Mouse (Mus musculus): Measurements from ENCODE around the gene Samd4b. TPM values are rescaled to one million over a fixed set of nuclear protein-coding genes. Genes with fewer than 3 reads are reported as not detected.

Samd4b gene
- total RNA-seq, 1 experiment = 30.3 TPM

DNA sequence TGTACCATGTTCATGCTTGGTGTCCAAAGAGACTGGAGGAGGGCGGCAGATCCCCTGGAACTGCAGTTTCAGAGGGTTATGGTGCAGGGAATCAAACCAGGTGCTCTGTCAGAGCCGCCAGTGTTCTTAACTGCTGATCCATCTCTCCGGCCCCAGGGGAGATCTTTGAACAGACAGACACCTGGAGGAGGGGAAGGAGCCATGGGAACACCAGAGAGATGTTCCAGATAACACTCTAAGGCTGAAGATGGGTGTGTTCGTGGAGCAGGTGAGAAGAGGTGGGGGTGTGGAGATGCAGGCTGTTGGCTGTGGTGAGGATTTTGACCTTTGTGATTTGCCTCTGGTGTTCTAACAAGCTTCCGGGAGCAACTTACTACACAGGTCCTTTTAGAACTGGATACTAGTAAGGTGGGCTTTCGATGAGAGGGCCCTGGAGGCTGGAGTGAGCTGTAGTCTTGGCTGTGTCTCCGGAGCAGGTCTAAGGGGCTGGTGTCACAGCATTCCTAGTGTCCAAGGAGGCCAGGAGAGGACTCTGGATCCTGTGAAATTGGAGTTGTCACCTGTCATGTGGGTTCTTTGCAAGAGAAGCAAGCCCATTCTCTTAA lies 224.0 kb downstream of the Samd4b start:
- Histone ChIP-seq H3K9ac (ENCODE audit: insufficient read depth, low read depth, low read length, poor library complexity, severe bottlenecking) (peak overlapping the region; percentile 1; the same call in 1 of the 2 replicates), H3K4me3 (ENCODE audit: insufficient read depth in 1 of 2, low read depth in 1 of 2, low read length in 2 of 2, poor library complexity in 1 of 2, severe bottlenecking in 1 of 2) (no peak overlapping the region), H3K27ac (ENCODE audit: insufficient read depth, low read depth, low read length, poor library complexity, severe bottlenecking) (no peak overlapping the region), H3K9me3 (ENCODE audit: control insufficient read depth, insufficient read depth, low read depth, low read length) (no peaks in the 10 kb centered on the region), H3K36me3 (ENCODE audit: control insufficient read depth, insufficient read depth, low read length, poor library complexity, severe bottlenecking) (peaks cover 13% of the 10 kb centered on the region), H3K4me1 (ENCODE audit: control insufficient read depth in 2 of 2, insufficient read depth in 2 of 2, low read length in 2 of 2, poor library complexity in 1 of 2) (peaks cover 0 to 13% of the 10 kb centered on the region in 2 experiments; a peak in 2 of 4 replicates)
- TF ChIP-seq ZNF384 (IDR thresholded peaks at IDR 0.05; ENCODE audit: low read depth, low read length) = no peak
- TF ChIP-seq MAFK (IDR thresholded peaks at IDR 0.05; ENCODE audit: insufficient read depth, low read depth, low read length) = no peak
- no peak for TF ChIP-seq CHD2 (IDR thresholded peaks at IDR 0.05; ENCODE audit: low read depth, low read length)
- TF ChIP-seq ZC3H11A (IDR thresholded peaks at IDR 0.05; ENCODE audit: borderline replicate concordance, low read depth, low read length) = no peak
- TF ChIP-seq HCFC1 (IDR thresholded peaks at IDR 0.05; ENCODE audit: borderline replicate concordance, insufficient read depth, low read length) = no peak
- DNase-seq (ENCODE audit: low read depth, low spot score) = no peak
- in situ Hi-C loops (cut with MboI; ENCODE audit: low sequenced_read_pairs in 2 of 2, unreplicated experiment in 2 of 2) = no loop called here

- peaks cover 0 to 13% of the 10 kb centered on the region in 2 experiments; a peak in 2 of 4 replicates for H3K4me1 ChIP-seq (ENCODE audit: control insufficient read depth in 2 of 2, insufficient read depth in 2 of 2, low read length in 2 of 2, poor library complexity in 1 of 2)
- peaks cover 19% of the 10 kb centered on the region for H3K36me3 ChIP-seq (ENCODE audit: control insufficient read depth, insufficient read depth, low read length, poor library complexity, severe bottlenecking)
- H3K4me3 ChIP-seq (ENCODE audit: insufficient read depth in 1 of 2, low read depth in 1 of 2, low read length in 2 of 2, poor library complexity in 1 of 2, severe bottlenecking in 1 of 2) = peak overlapping the region; percentile 66 to 73
- TF ChIP-seq ZC3H11A (IDR thresholded peaks at IDR 0.05; ENCODE audit: borderline replicate concordance, low read depth, low read length) (peak; percentile 80), CHD2 (IDR thresholded peaks at IDR 0.05; ENCODE audit: low read depth, low read length) (no peak), MAFK (IDR thresholded peaks at IDR 0.05; ENCODE audit: insufficient read depth, low read depth, low read length) (no peak), HCFC1 (IDR thresholded peaks at IDR 0.05; ENCODE audit: borderline replicate concordance, insufficient read depth, low read length) (no peak), ZNF384 (IDR thresholded peaks at IDR 0.05; ENCODE audit: low read depth, low read length) (peak; percentile 78)
- in situ Hi-C loops (cut with MboI; ENCODE audit: low sequenced_read_pairs in 2 of 2, unreplicated experiment in 2 of 2) = no loop called here
- DNase-seq (ENCODE audit: low read depth, low spot score) = no peak
- H3K9me3 ChIP-seq (ENCODE audit: control insufficient read depth, insufficient read depth, low read depth, low read length) = no peaks in the 10 kb centered on the region
- H3K27ac ChIP-seq (ENCODE audit: insufficient read depth, low read depth, low read length, poor library complexity, severe bottlenecking) = peak overlapping the region; percentile 78
- peak overlapping the region; percentile 71; the same call in 1 of the 2 replicates for H3K9ac ChIP-seq (ENCODE audit: insufficient read depth, low read depth, low read length, poor library complexity, severe bottlenecking)
Measured at GRCm38 (mm10) chr7:28373131-28373581, 224.8 kb downstream of the Samd4b start.

DNA sequence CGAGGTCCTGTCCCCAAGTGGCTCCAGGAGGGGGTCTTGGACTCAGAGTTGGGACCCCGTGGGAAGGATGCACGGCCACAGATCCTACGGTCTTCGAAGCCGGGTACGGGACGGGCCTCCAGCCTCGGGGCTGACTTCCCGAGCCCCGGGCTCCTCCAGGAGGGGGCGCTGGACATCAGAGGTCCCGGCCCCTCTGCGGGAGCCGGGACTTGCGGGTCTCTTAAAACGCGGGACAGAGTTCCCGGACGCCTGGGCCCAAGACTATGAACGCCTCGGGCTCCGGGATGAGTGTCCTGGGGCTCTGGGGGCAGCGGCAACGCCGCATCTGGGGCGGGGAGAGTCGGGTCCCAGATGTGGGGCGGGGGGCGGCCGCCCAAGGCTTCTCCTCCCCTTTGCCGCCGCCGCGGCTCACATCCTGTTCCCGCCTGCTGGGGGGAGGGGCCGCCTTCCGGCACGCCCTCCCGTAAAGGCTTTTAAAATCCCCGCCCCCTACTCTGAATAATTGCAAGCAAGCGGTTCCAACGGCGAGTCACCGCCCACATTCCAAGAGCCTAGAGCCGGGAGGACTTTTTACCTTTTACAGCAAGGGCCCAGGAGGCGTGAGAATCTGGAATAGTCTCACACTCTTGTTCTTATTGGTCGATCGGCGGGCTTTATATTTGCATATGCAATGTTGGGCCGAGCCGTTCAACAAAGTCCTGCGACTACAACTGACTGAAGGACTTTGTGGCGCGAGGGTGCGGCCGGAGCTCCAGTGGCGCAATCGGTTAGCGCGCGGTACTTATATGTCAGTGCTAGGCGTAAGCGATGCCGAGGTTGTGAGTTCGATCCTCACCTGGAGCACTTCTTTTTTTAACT lies 225.5 kb downstream of the Samd4b start, which contains the start of gene Plekhg2:
Gene Plekhg2 (minus strand): TSS at position 349 of the 858 bp plus-strand sequence.
- peak; percentile 99 for DNase-seq (ENCODE audit: low read depth, low spot score)
- Histone ChIP-seq H3K36me3 (ENCODE audit: control insufficient read depth, insufficient read depth, low read length, poor library complexity, severe bottlenecking) (peaks cover 18% of the 10 kb centered on the region), H3K4me3 (ENCODE audit: insufficient read depth in 1 of 2, low read depth in 1 of 2, low read length in 2 of 2, poor library complexity in 1 of 2, severe bottlenecking in 1 of 2) (peak within 1 kb of the TSS; percentile 83 to 87), H3K9me3 (ENCODE audit: control insufficient read depth, insufficient read depth, low read depth, low read length) (no peaks in the 10 kb centered on the region), H3K9ac (ENCODE audit: insufficient read depth, low read depth, low read length, poor library complexity, severe bottlenecking) (peak within 1 kb of the TSS; percentile 91), H3K27ac (ENCODE audit: insufficient read depth, low read depth, low read length, poor library complexity, severe bottlenecking) (peak within 1 kb of the TSS; percentile 78), H3K4me1 (ENCODE audit: control insufficient read depth in 2 of 2, insufficient read depth in 2 of 2, low read length in 2 of 2, poor library complexity in 1 of 2) (peaks cover 0 to 12% of the 10 kb centered on the region in 2 experiments; a peak in 2 of 4 replicates)
- TF ChIP-seq MAFK (IDR thresholded peaks at IDR 0.05; ENCODE audit: insufficient read depth, low read depth, low read length) (peak; percentile 80), ZC3H11A (IDR thresholded peaks at IDR 0.05; ENCODE audit: borderline replicate concordance, low read depth, low read length) (no peak), CHD2 (IDR thresholded peaks at IDR 0.05; ENCODE audit: low read depth, low read length) (no peak; the same call in 1 of the 2 replicates), HCFC1 (IDR thresholded peaks at IDR 0.05; ENCODE audit: borderline replicate concordance, insufficient read depth, low read length) (peak; percentile 65), ZNF384 (IDR thresholded peaks at IDR 0.05; ENCODE audit: low read depth, low read length) (no peak)
- in situ Hi-C loops (cut with MboI; ENCODE audit: low sequenced_read_pairs in 2 of 2, unreplicated experiment in 2 of 2) = no loop called here

DNA sequence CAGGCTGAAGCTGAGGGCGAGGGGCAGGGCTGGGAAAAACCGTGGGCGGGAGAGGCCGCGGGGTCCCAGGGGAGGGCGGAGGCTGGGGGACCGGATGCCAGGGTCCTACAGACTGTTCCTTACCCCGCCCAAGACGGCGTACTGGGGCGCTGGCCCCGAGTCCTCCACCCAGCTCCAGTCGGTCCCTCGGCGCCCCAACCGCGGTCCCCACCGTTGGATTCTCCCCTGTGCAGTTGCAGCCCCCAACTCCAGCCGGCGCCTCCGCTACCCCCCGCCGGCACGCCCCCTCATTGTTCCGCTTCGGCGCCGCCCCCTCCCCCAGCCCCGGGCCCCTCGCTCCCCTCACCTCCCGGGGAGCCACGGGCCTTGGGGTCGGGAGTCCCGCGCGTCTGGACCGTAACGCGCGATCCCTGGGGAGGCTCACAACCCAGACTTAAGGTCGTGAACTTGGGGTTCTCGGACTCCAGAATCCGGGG lies 226.4 kb downstream of the Samd4b start:
- H3K27ac ChIP-seq (ENCODE audit: insufficient read depth, low read depth, low read length, poor library complexity, severe bottlenecking) = 0 out of 2 replicates have a peak overlapping the region, but pooled peaks have one; percentile 21
- H3K4me1 ChIP-seq (ENCODE audit: control insufficient read depth in 2 of 2, insufficient read depth in 2 of 2, low read length in 2 of 2, poor library complexity in 1 of 2) = peaks cover 0 to 9% of the 10 kb centered on the region in 2 experiments; a peak in 2 of 4 replicates
- H3K9ac ChIP-seq (ENCODE audit: insufficient read depth, low read depth, low read length, poor library complexity, severe bottlenecking) = peak overlapping the region; percentile 91
- H3K9me3 ChIP-seq (ENCODE audit: control insufficient read depth, insufficient read depth, low read depth, low read length) = no peaks in the 10 kb centered on the region
- peaks cover 15% of the 10 kb centered on the region; the same call in 1 of the 2 replicates for H3K36me3 ChIP-seq (ENCODE audit: control insufficient read depth, insufficient read depth, low read length, poor library complexity, severe bottlenecking)
- DNase-seq (ENCODE audit: low read depth, low spot score) = no peak
- in situ Hi-C loops (cut with MboI; ENCODE audit: low sequenced_read_pairs in 2 of 2, unreplicated experiment in 2 of 2) = no loop called here
- H3K4me3 ChIP-seq (ENCODE audit: insufficient read depth in 1 of 2, low read depth in 1 of 2, low read length in 2 of 2, poor library complexity in 1 of 2, severe bottlenecking in 1 of 2) = peak overlapping the region; percentile 83 to 87
- TF ChIP-seq MAFK (IDR thresholded peaks at IDR 0.05; ENCODE audit: insufficient read depth, low read depth, low read length) (no peak), ZC3H11A (IDR thresholded peaks at IDR 0.05; ENCODE audit: borderline replicate concordance, low read depth, low read length) (no peak)
